Mouse (Mus musculus) kidney, adult 2 months (tissue): ENCODE measurements around the gene Txnrd2. TPM values are rescaled to one million over a fixed set of nuclear protein-coding genes. Genes with fewer than 3 reads are reported as not detected.

ENCODE experiments used
- DNase-seq: peaks from one replicate; pipeline ENCODE4 v3.0.0; 2021
- H3K27ac ChIP-seq: fragments of 200-500 bp; 2 replicates; pipeline ENCODE4 v1.5.1; 2012; ENCODE audit warnings: low read depth, low read length, control low read depth, inconsistent platforms; ENCODE audit not compliant: insufficient read depth
- H3K27me3 ChIP-seq: fragments of 200-500 bp; replicated peaks from 2 replicates; pipeline ENCODE4 v1.6.1; 2012; ENCODE audit warnings: mild to moderate bottlenecking, moderate library complexity, low read length, inconsistent platforms; ENCODE audit not compliant: control insufficient read depth, insufficient read depth
- H3K36me3 ChIP-seq: fragments of 200-500 bp; 2 replicates; pipeline ENCODE4 v1.6.1; 2012; ENCODE audit warnings: mild to moderate bottlenecking, moderate library complexity, low read length, inconsistent platforms; ENCODE audit not compliant: control insufficient read depth, insufficient read depth
- H3K4me1 ChIP-seq: fragments of 200-500 bp; 2 replicates; pipeline ENCODE4 v1.6.1; 2011; ENCODE audit warnings: low read length; ENCODE audit not compliant: control insufficient read depth, insufficient read depth
- H3K4me3 ChIP-seq: fragments of 200-500 bp; 2 replicates; pipeline ENCODE4 v1.5.1; 2011; ENCODE audit warnings: mild to moderate bottlenecking, low read depth, low read length, control low read depth; ENCODE audit not compliant: insufficient read depth
- CTCF ChIP-seq: fragments of 200-500 bp; conservative IDR thresholded peaks from 2 replicates; pipeline ENCODE4 v1.5.1; 2011; ENCODE audit warnings: low read depth, mild to moderate bottlenecking, control low read depth, low read length, moderate library complexity, mixed read lengths; ENCODE audit not compliant: insufficient read depth, insufficient read length
- POLR2A ChIP-seq: fragments of 200-500 bp; IDR thresholded peaks from one replicate; pipeline ENCODE4 v1.6.1; 2011; ENCODE audit warnings: low read depth, low read length, control low read depth
- WGBS: fragments of 180-500 bp; shearing (Covaris S2); methylation state at CpG from one replicate; pipeline ENCODE4 v1.1.7; 2018; 5-methylcytosine and 5-hydroxymethylcytosine counted together
- polyA plus RNA-seq: library from polyadenylated mRNA; depleted of rRNA; stranded (reverse); fragments of >200 nt; gene quantifications from 2 replicates; pipeline ENCODE4 v1.2.3, GENCODE M21; 2012

The Txnrd2 gene
- polyA plus RNA-seq, 1 experiment, result 39.1 TPM

- H3K27ac ChIP-seq, result no peak overlapping the region
- H3K4me1 ChIP-seq, result peaks cover 3% of the 10 kb centered on the region; the same call in 1 of the 2 replicates
- no peak overlapping the region for H3K4me3 ChIP-seq
- TF ChIP-seq CTCF (no peak), POLR2A (no peak)
- no peaks in the 10 kb centered on the region for H3K36me3 ChIP-seq
- H3K27me3 ChIP-seq, result no peaks in the 10 kb centered on the region
- no peak for DNase-seq
- WGBS, result 90% methylated on average over 14 of the region's 14 CpGs
Observed at GRCm38 (mm10) chr16:18503566-18504342, 77.6 kb downstream of the Txnrd2 start.

- Histone ChIP-seq H3K4me1 (no peaks in the 10 kb centered on the region), H3K36me3 (no peaks in the 10 kb centered on the region), H3K27ac (no peak overlapping the region), H3K4me3 (no peak overlapping the region), H3K27me3 (no peaks in the 10 kb centered on the region)
- DNase-seq, result no peak
- 95% methylated on average over 3 of the region's 3 CpGs for whole genome bisulfite sequencing
- TF ChIP-seq POLR2A (no peak), CTCF (no peak)
Observed at GRCm38 (mm10) chr16:18506524-18507199, 80.5 kb downstream of the Txnrd2 start.

- Histone ChIP-seq H3K4me1 (no peaks in the 10 kb centered on the region), H3K36me3 (no peaks in the 10 kb centered on the region), H3K4me3 (no peak overlapping the region), H3K27ac (no peak overlapping the region), H3K27me3 (no peaks in the 10 kb centered on the region)
- DNase-seq, result no peak
- WGBS, result 19% methylated on average over 1 of the region's 1 CpGs
- TF ChIP-seq POLR2A, result no peak
Observed at GRCm38 (mm10) chr16:18507200-18507549, 81.0 kb downstream of the Txnrd2 start.

- H3K4me1 ChIP-seq, result no peaks in the 10 kb centered on the region
- no peak overlapping the region for H3K27ac ChIP-seq
- TF ChIP-seq CTCF (no peak), POLR2A (no peak)
- DNase-seq, result no peak
- no peak overlapping the region for H3K4me3 ChIP-seq
- WGBS, result 74% methylated on average over 5 of the region's 5 CpGs
- no peaks in the 10 kb centered on the region for H3K27me3 ChIP-seq
- H3K36me3 ChIP-seq, result no peaks in the 10 kb centered on the region
Observed at GRCm38 (mm10) chr16:18511741-18512140, 85.6 kb downstream of the Txnrd2 start.

- Histone ChIP-seq H3K4me1 (no peaks in the 10 kb centered on the region), H3K36me3 (no peaks in the 10 kb centered on the region), H3K4me3 (no peak overlapping the region), H3K27me3 (no peaks in the 10 kb centered on the region), H3K27ac (no peak overlapping the region)
- WGBS, result 41% methylated on average over 6 of the region's 6 CpGs
- no peak for DNase-seq
- no peak for TF ChIP-seq CTCF
- TF ChIP-seq POLR2A, result no peak
Observed at GRCm38 (mm10) chr16:18513508-18513907, 87.3 kb downstream of the Txnrd2 start.

- H3K4me1 ChIP-seq, result no peaks in the 10 kb centered on the region
- TF ChIP-seq CTCF (no peak), POLR2A (no peak)
- H3K36me3 ChIP-seq, result no peaks in the 10 kb centered on the region
- no peak overlapping the region for H3K27ac ChIP-seq
- H3K27me3 ChIP-seq, result no peaks in the 10 kb centered on the region
- no peak for DNase-seq
- H3K4me3 ChIP-seq, result no peak overlapping the region
Observed at GRCm38 (mm10) chr16:18518091-18518490, 91.9 kb downstream of the Txnrd2 start.

GRCm38 (mm10) chr16:18523563-18524245 lies 97.5 kb downstream of the Txnrd2 start:
- no peak overlapping the region for H3K27ac ChIP-seq
- 93% methylated on average over 8 of the region's 8 CpGs for WGBS
- H3K27me3 ChIP-seq, result no peaks in the 10 kb centered on the region
- DNase-seq, result no peak
- H3K4me1 ChIP-seq, result no peaks in the 10 kb centered on the region
- no peak overlapping the region for H3K4me3 ChIP-seq
- TF ChIP-seq POLR2A (no peak), CTCF (no peak)
- H3K36me3 ChIP-seq, result no peaks in the 10 kb centered on the region
